Mouse (Mus musculus) CH12.LX (cell line): ENCODE data around the gene Syne1. TPM values are rescaled to one million over a fixed set of nuclear protein-coding genes. Genes with fewer than 3 reads are reported as not detected.

ENCODE experiments used
- DNase-seq: peaks from one replicate; pipeline ENCODE4 v3.0.0-alpha.2; 2013; ENCODE audit errors: extremely low read depth
- H3K27ac ChIP-seq: 2 replicates; pipeline ENCODE4 v1.5.1; 2012; ENCODE audit warnings: low read depth, mild to moderate bottlenecking, control low read depth, moderate library complexity; ENCODE audit not compliant: insufficient read depth
- H3K27me3 ChIP-seq: replicated peaks from 2 replicates; pipeline ENCODE3; 2012; ENCODE audit warnings: inconsistent platforms
- H3K36me3 ChIP-seq, 2 experiments: replicated peaks in 1 of 2; 2 replicates each; pipeline versions ENCODE3 to v1.6.1; 2012; ENCODE audit warnings: inconsistent platforms in 1 of 2, low read length in 1 of 2, mild to moderate bottlenecking in 1 of 2, mixed read lengths in 1 of 2, moderate library complexity in 1 of 2; ENCODE audit not compliant: control insufficient read depth in 1 of 2, insufficient read depth in 1 of 2
- H3K4me1 ChIP-seq, 2 experiments: 2 replicates each; pipeline ENCODE4 v1.6.1; 2012; ENCODE audit warnings: inconsistent platforms in 1 of 2, moderate library complexity in 1 of 2; ENCODE audit not compliant: insufficient read depth in 2 of 2, control insufficient read depth in 1 of 2
- H3K4me2 ChIP-seq: 2 replicates; pipeline ENCODE4 v1.6.1; 2012; ENCODE audit warnings: low read depth, mild to moderate bottlenecking, control low read depth; ENCODE audit not compliant: poor library complexity, insufficient read depth, severe bottlenecking
- H3K4me3 ChIP-seq, 3 experiments: fragments of 150-350 bp in 1 of 3; sonication (generic) in 1 of 3; replicated peaks in 1 of 3; 2 replicates each; pipeline versions ENCODE3 to v1.5.1; 2011 to 2012; ENCODE audit warnings: low read depth in 2 of 3, low read length in 2 of 3, mild to moderate bottlenecking in 2 of 3, moderate library complexity in 2 of 3, control low read depth in 1 of 3, improper control_type of control experiment in 1 of 3, inconsistent platforms in 1 of 3, mixed read lengths in 1 of 3; ENCODE audit not compliant: poor library complexity in 1 of 3
- H3K79me2 ChIP-seq: replicated peaks from 2 replicates; pipeline ENCODE4 v1.6.1; 2012; ENCODE audit warnings: mild to moderate bottlenecking, moderate library complexity; ENCODE audit not compliant: control insufficient read depth, poor library complexity, insufficient read depth, severe bottlenecking; ENCODE audit errors: extremely low read depth
- H3K9ac ChIP-seq: 2 replicates; pipeline ENCODE4 v1.6.1; 2012; ENCODE audit warnings: low read depth, mild to moderate bottlenecking, control low read depth, moderate library complexity; ENCODE audit not compliant: insufficient read depth
- H3K9me3 ChIP-seq: replicated peaks from 2 replicates; pipeline ENCODE3; 2012; ENCODE audit warnings: low read length, inconsistent platforms, mixed read lengths
- CHD2 ChIP-seq: IDR thresholded peaks from 2 replicates; pipeline ENCODE4 v1.6.1; 2011; ENCODE audit warnings: low read length, improper control_type of control experiment
- E2F4 ChIP-seq: IDR thresholded peaks from 2 replicates; pipeline ENCODE4 v1.6.1; 2011; ENCODE audit warnings: low read depth, low read length, improper control_type of control experiment; ENCODE audit not compliant: insufficient replicate concordance
- ELF1 ChIP-seq: IDR thresholded peaks from 2 replicates; pipeline ENCODE4 v1.6.1; 2014; ENCODE audit warnings: low read depth, mild to moderate bottlenecking, inconsistent platforms, low read length, improper control_type of control experiment
- EP300 ChIP-seq: IDR thresholded peaks from 2 replicates; pipeline ENCODE4 v1.6.1; 2011; ENCODE audit warnings: low read length, improper control_type of control experiment
- ETS1 ChIP-seq: conservative IDR thresholded peaks from 2 replicates; pipeline ENCODE4 v1.6.1; 2012; ENCODE audit warnings: low read depth, mild to moderate bottlenecking, inconsistent platforms, low read length, improper control_type of control experiment, moderate library complexity
- HCFC1 ChIP-seq: IDR thresholded peaks from 2 replicates; pipeline ENCODE4 v1.6.1; 2012; ENCODE audit warnings: low read depth, mild to moderate bottlenecking, inconsistent platforms, low read length, improper control_type of control experiment
- IRF4 ChIP-seq: IDR thresholded peaks from 2 replicates; pipeline ENCODE4 v1.6.1; 2014; ENCODE audit warnings: low read depth, mild to moderate bottlenecking, inconsistent platforms, low read length, improper control_type of control experiment
- JUND ChIP-seq: conservative IDR thresholded peaks from 2 replicates; pipeline ENCODE4 v1.6.1; 2011; ENCODE audit warnings: low read depth, low read length, improper control_type of control experiment
- MAFK ChIP-seq: IDR thresholded peaks from 2 replicates; pipeline ENCODE4 v1.6.1; 2011; ENCODE audit warnings: low read length, improper control_type of control experiment; ENCODE audit not compliant: insufficient replicate concordance
- MAX ChIP-seq: IDR thresholded peaks from 2 replicates; pipeline ENCODE4 v1.6.1; 2011; ENCODE audit warnings: low read length, improper control_type of control experiment
- MEF2A ChIP-seq: IDR thresholded peaks from 2 replicates; pipeline ENCODE4 v1.6.1; 2014; ENCODE audit warnings: low read depth, mild to moderate bottlenecking, inconsistent platforms, low read length, improper control_type of control experiment, borderline replicate concordance
- MYC ChIP-seq: IDR thresholded peaks from 2 replicates; pipeline ENCODE4 v1.6.1; 2011; ENCODE audit warnings: low read depth, mild to moderate bottlenecking, improper control_type of control experiment, low read length
- NELFE ChIP-seq: IDR thresholded peaks from 2 replicates; pipeline ENCODE4 v1.6.1; 2011; ENCODE audit warnings: low read depth, low read length, improper control_type of control experiment
- NRF1 ChIP-seq: IDR thresholded peaks from 2 replicates; pipeline ENCODE4 v1.6.1; 2014; ENCODE audit warnings: low read depth, mild to moderate bottlenecking, inconsistent platforms, low read length, improper control_type of control experiment, moderate library complexity
- POLR2AphosphoS2 ChIP-seq: IDR thresholded peaks from 2 replicates; pipeline ENCODE4 v1.6.1; 2011; ENCODE audit warnings: low read depth, low read length, improper control_type of control experiment
- SMC3 ChIP-seq: IDR thresholded peaks from 2 replicates; pipeline ENCODE4 v1.6.1; 2011; ENCODE audit warnings: low read depth, low read length, improper control_type of control experiment
- TBP ChIP-seq: conservative IDR thresholded peaks from 2 replicates; pipeline ENCODE4 v1.6.1; 2011; ENCODE audit warnings: low read depth, low read length, improper control_type of control experiment
- TCF12 ChIP-seq: IDR thresholded peaks from 2 replicates; pipeline ENCODE4 v1.6.1; 2014; ENCODE audit warnings: low read depth, mild to moderate bottlenecking, inconsistent platforms, low read length, improper control_type of control experiment
- UBTF ChIP-seq: IDR thresholded peaks from 2 replicates; pipeline ENCODE4 v1.6.1; 2012; ENCODE audit warnings: low read depth, mild to moderate bottlenecking, inconsistent platforms, low read length, improper control_type of control experiment, moderate library complexity
- USF2 ChIP-seq: conservative IDR thresholded peaks from 2 replicates; pipeline ENCODE4 v1.6.1; 2011; ENCODE audit warnings: low read depth, low read length, improper control_type of control experiment
- ZKSCAN1 ChIP-seq: IDR thresholded peaks from 2 replicates; pipeline ENCODE4 v1.6.1; 2012; ENCODE audit warnings: low read depth, inconsistent platforms, low read length, improper control_type of control experiment, borderline replicate concordance
- ZNF384 ChIP-seq: IDR thresholded peaks from 2 replicates; pipeline ENCODE4 v1.6.1; 2012; ENCODE audit warnings: low read depth, low read length, improper control_type of control experiment, inconsistent platforms
- dilution Hi-C: fragments of 300-500 bp; cut with MboI; formaldehyde crosslinking; loops from 2 replicates; pipeline ENCODE4 v1.14.3; 2020; ENCODE audit warnings: low sequenced_read_pairs; ENCODE audit not compliant: extremely low pct_unique_long_range_greater_than_20kb, extremely low pct_ligation_motif_present
- in situ Hi-C: fragments of 300-500 bp; cut with MboI; formaldehyde crosslinking; loops from 3 replicates; pipeline ENCODE4 v1.14.3; 2019; ENCODE audit warnings: low sequenced_read_pairs, low pct_ligation_motif_present, low pct_unique_long_range_greater_than_20kb, mixed read lengths
- polyA plus RNA-seq: library from polyadenylated mRNA; unstranded; fragments of >175 nt; gene quantifications from 2 replicates; pipeline ENCODE4 v1.2.1, GENCODE M21; 2012; ENCODE audit warnings: low read depth; ENCODE audit not compliant: insufficient read length
- total RNA-seq, 2 experiments: library from RNA; depleted of rRNA; stranded (reverse); fragments of 300-350 nt in 1 of 2; fragments of >200 nt in 1 of 2; gene quantifications; 2 replicates each; pipeline ENCODE4 v1.2.3; 2012 to 2014

Gene Syne1
- total and polyA plus RNA-seq, 3 experiments, result 3.1 to 7.6 (median 3.6) TPM

- dilution Hi-C loops (no loop called here), in situ Hi-C loops (no loop called here)
- H3K27ac ChIP-seq, result no peak overlapping the region
- H3K79me2 ChIP-seq, result no peaks in the 10 kb centered on the region
- H3K9me3 ChIP-seq, result no peaks in the 10 kb centered on the region
- no peak for TF ChIP-seq E2F4
- no peak for TF ChIP-seq TBP
- no peak for TF ChIP-seq NRF1
- no peak for TF ChIP-seq TCF12
- TF ChIP-seq USF2, result no peak
- no peak for TF ChIP-seq IRF4
- no peak for TF ChIP-seq POLR2AphosphoS2
- TF ChIP-seq MYC, result no peak
- TF ChIP-seq MAFK, result no peak
- no peak for TF ChIP-seq UBTF
- no peak for TF ChIP-seq JUND
- TF ChIP-seq CHD2, result no peak
- TF ChIP-seq SMC3, result no peak
- no peak for TF ChIP-seq ZKSCAN1
- no peak for TF ChIP-seq ETS1
- no peak for TF ChIP-seq MAX
- no peak for TF ChIP-seq HCFC1
- no peak for DNase-seq
- peaks cover 0 to 5% of the 10 kb centered on the region in 2 experiments; a peak in 1 of 4 replicates for H3K4me1 ChIP-seq
- H3K4me3 ChIP-seq, result no peak overlapping the region
- no peak overlapping the region for H3K4me2 ChIP-seq
- no peak overlapping the region for H3K9ac ChIP-seq
- no peaks in the 10 kb centered on the region for H3K36me3 ChIP-seq
- no peaks in the 10 kb centered on the region for H3K27me3 ChIP-seq
Measured at GRCm38 (mm10) chr10:5547769-5548168, 3.5 kb downstream of the Syne1 start.

GRCm38 (mm10) chr10:5546428-5546827 lies 4.9 kb downstream of the Syne1 start:
- Histone ChIP-seq H3K4me3 (no peak overlapping the region), H3K4me2 (no peak overlapping the region), H3K9ac (no peak overlapping the region), H3K4me1 (peaks cover 0 to 5% of the 10 kb centered on the region in 2 experiments; a peak in 1 of 4 replicates), H3K27me3 (no peaks in the 10 kb centered on the region), H3K27ac (no peak overlapping the region), H3K36me3 (no peaks in the 10 kb centered on the region), H3K9me3 (no peaks in the 10 kb centered on the region), H3K79me2 (no peaks in the 10 kb centered on the region)
- in situ Hi-C loops (no loop called here), dilution Hi-C loops (no loop called here)
- no peak for TF ChIP-seq TBP
- TF ChIP-seq TCF12, result no peak
- TF ChIP-seq NELFE, result no peak
- TF ChIP-seq MEF2A, result no peak
- no peak for TF ChIP-seq UBTF
- TF ChIP-seq ELF1, result no peak
- no peak for TF ChIP-seq IRF4
- TF ChIP-seq EP300, result no peak
- no peak for TF ChIP-seq ZNF384
- DNase-seq, result no peak
